Comparison of ENCODE assay signal across 13 mouse cellular contexts in genomic region chr7:115501497-115501896, GRCm38 (mm10).
DNase-seq lines count a peak whose midpoint lies in the region; ATAC-seq and TF ChIP-seq lines count a peak whose summit lies in the region.
"Had no signal": no experiment of that assay in that cellular context is flagged by ENCODE, and none has a peak within 500 bp of the region (broad histone marks: within the 10 kb centered on the region; RNA-seq: fewer than 3 reads in every experiment).

No protein-coding gene starts in this region.

- TF ChIP-seq POLR2A in kidney, adult 2 months (IDR thresholded peaks at IDR 0.05; ENCODE audit: low read depth, low read length) = no peak

- H3K4me3 ChIP-seq in kidney, postnatal 0 days (replicated peaks; ENCODE audit: low read depth, low read length) = no peak overlapping the region
- H3K4me3 ChIP-seq in kidney, adult 2 months (ENCODE audit: insufficient read depth, low read depth, low read length) = no peak overlapping the region
- H3K4me3 ChIP-seq in limb, embryonic 12.5 days (replicated peaks) = no peak overlapping the region
- no peak overlapping the region for H3K4me3 ChIP-seq in stomach, embryonic 15.5 days (replicated peaks)
- no peak overlapping the region for H3K4me3 ChIP-seq in left cerebral cortex, adult 2 months
- H3K4me3 ChIP-seq: forebrain, embryonic 13.5 days; limb, embryonic 15.5 days; midbrain, embryonic 13.5 days had no signal

- TF ChIP-seq CTCF in kidney, postnatal 0 days (IDR thresholded peaks at IDR 0.05; ENCODE audit: low read depth) = no peak
- no peak for TF ChIP-seq CTCF in kidney, adult 2 months (conservative IDR thresholded peaks at IDR 0.05; ENCODE audit: insufficient read depth, insufficient read length, low read depth, low read length)
- TF ChIP-seq CTCF in left cerebral cortex, adult 2 months (IDR thresholded peaks at IDR 0.05) = no peak

- no peak for ATAC-seq in kidney, postnatal 0 days (replicated peaks; ENCODE audit: low FRiP score, low read depth)
- no peak for ATAC-seq in limb, embryonic 12.5 days (ENCODE audit: insufficient number of reproducible peaks, insufficient read depth, low FRiP score, low TSS enrichment, low read depth)
- ATAC-seq in stomach, embryonic 15.5 days (ENCODE audit: insufficient read depth, low FRiP score, low read depth) = peak; percentile 82
- ATAC-seq in frontal cortex, adult (ENCODE audit: low TSS enrichment) = no peak
- ATAC-seq: forebrain, embryonic 13.5 days; midbrain, embryonic 13.5 days had no signal

- 0 out of 2 replicates have a peak, but pooled peaks cover 5% of the 10 kb centered on the region for H3K4me1 ChIP-seq in kidney, postnatal 0 days (replicated peaks; ENCODE audit: insufficient read depth, low read length)
- 0 out of 2 replicates have a peak, but pooled peaks cover 4% of the 10 kb centered on the region for H3K4me1 ChIP-seq in kidney, adult 2 months (ENCODE audit: control insufficient read depth, insufficient read depth, low read length)
- peaks cover 23% of the 10 kb centered on the region for H3K4me1 ChIP-seq in limb, embryonic 12.5 days (replicated peaks)
- H3K4me1 ChIP-seq in stomach, embryonic 15.5 days = peaks cover 11% of the 10 kb centered on the region

- peak; percentile 63 for DNase-seq in kidney, postnatal 0 days (ENCODE audit: low spot score)
- DNase-seq in kidney, adult 2 months = no peak
- peak; percentile 68 for DNase-seq in embryo, embryonic 11 days
- DNase-seq in urinary bladder, postnatal 10 days (ENCODE audit: low spot score) = no peak
- no peak for DNase-seq in left cerebral cortex, adult 2 months (ENCODE audit: extremely low spot score in 1 of 2, low spot score in 2 of 2)
- DNase-seq: heart, adult 18-20 months; heart, postnatal 4 days had no signal

- H3K9me3 ChIP-seq in kidney, postnatal 0 days (replicated peaks; ENCODE audit: low read length) = no peaks in the 10 kb centered on the region
- H3K9me3 ChIP-seq in limb, embryonic 12.5 days = no peaks in the 10 kb centered on the region
- no peaks in the 10 kb centered on the region for H3K9me3 ChIP-seq in stomach, embryonic 15.5 days
- H3K9me3 ChIP-seq: forebrain, embryonic 13.5 days; limb, embryonic 15.5 days; midbrain, embryonic 13.5 days had no signal

- intact Hi-C loops in left cerebral cortex, adult 2 months (cut with DNase I) = no loop called here

- H3K4me2 ChIP-seq in kidney, postnatal 0 days (ENCODE audit: low read length) = no peak overlapping the region
- H3K4me2 ChIP-seq in limb, embryonic 12.5 days = no peak overlapping the region
- no peak overlapping the region for H3K4me2 ChIP-seq in stomach, embryonic 15.5 days
- H3K4me2 ChIP-seq: forebrain, embryonic 13.5 days; limb, embryonic 15.5 days; midbrain, embryonic 13.5 days had no signal

- 36% methylated on average over 3 of the region's 3 CpGs for WGBS in kidney, postnatal 0 days
- 75% methylated on average over 3 of the region's 3 CpGs for WGBS in kidney, adult 2 months
- 22% methylated on average over 3 of the region's 3 CpGs for WGBS in limb, embryonic 12.5 days
- 22% methylated on average over 3 of the region's 3 CpGs for WGBS in stomach, embryonic 15.5 days

- H3K27me3 ChIP-seq in kidney, postnatal 0 days (ENCODE audit: insufficient read depth, low read length) = no peaks in the 10 kb centered on the region
- H3K27me3 ChIP-seq in kidney, adult 2 months (replicated peaks; ENCODE audit: control insufficient read depth, insufficient read depth, low read length) = no peaks in the 10 kb centered on the region
- no peaks in the 10 kb centered on the region; the same call in 1 of the 2 replicates for H3K27me3 ChIP-seq in limb, embryonic 12.5 days
- H3K27me3 ChIP-seq in stomach, embryonic 15.5 days (replicated peaks) = no peaks in the 10 kb centered on the region
- H3K27me3 ChIP-seq: forebrain, embryonic 13.5 days; limb, embryonic 15.5 days; midbrain, embryonic 13.5 days had no signal

- no peaks in the 10 kb centered on the region for H3K36me3 ChIP-seq in kidney, postnatal 0 days (ENCODE audit: insufficient read depth, low read length)
- no peaks in the 10 kb centered on the region for H3K36me3 ChIP-seq in kidney, adult 2 months (ENCODE audit: control insufficient read depth, insufficient read depth, low read length)
- 0 out of 2 replicates have a peak, but pooled peaks cover 5% of the 10 kb centered on the region for H3K36me3 ChIP-seq in limb, embryonic 12.5 days
- no peaks in the 10 kb centered on the region for H3K36me3 ChIP-seq in stomach, embryonic 15.5 days
- H3K36me3 ChIP-seq: limb, embryonic 15.5 days; midbrain, embryonic 13.5 days had no signal

- no peak overlapping the region for H3K9ac ChIP-seq in kidney, postnatal 0 days (ENCODE audit: low read depth, low read length)
- H3K9ac ChIP-seq in limb, embryonic 12.5 days (replicated peaks) = no peak overlapping the region
- no peak overlapping the region for H3K9ac ChIP-seq in stomach, embryonic 15.5 days
- H3K9ac ChIP-seq: forebrain, embryonic 13.5 days; limb, embryonic 15.5 days; midbrain, embryonic 13.5 days had no signal

- no peak overlapping the region for H3K27ac ChIP-seq in kidney, postnatal 0 days
- no peak overlapping the region for H3K27ac ChIP-seq in kidney, adult 2 months (ENCODE audit: insufficient read depth, low read depth, low read length)
- H3K27ac ChIP-seq in limb, embryonic 12.5 days = peak overlapping the region; percentile 66
- peak overlapping the region; percentile 70 for H3K27ac ChIP-seq in stomach, embryonic 15.5 days
- H3K27ac ChIP-seq in left cerebral cortex, adult 2 months = no peak overlapping the region
- H3K27ac ChIP-seq: forebrain, embryonic 13.5 days; limb, embryonic 15.5 days; midbrain, embryonic 13.5 days had no signal

Comparison
In these comparisons a context has a peak if more than half of its experiments do, and no peak if none do; other contexts are left out.
1. DNase-seq: peak in kidney, postnatal 0 days (single experiment) and embryo, embryonic 11 days (single experiment); none in kidney, adult 2 months (single experiment), urinary bladder, postnatal 10 days (single experiment) and left cerebral cortex, adult 2 months (0 of 2).
2. H3K27ac ChIP-seq: peak in limb, embryonic 12.5 days (single experiment) and stomach, embryonic 15.5 days (single experiment); none in kidney, postnatal 0 days (single experiment), kidney, adult 2 months (single experiment) and left cerebral cortex, adult 2 months (single experiment).